Mouse (Mus musculus): ENCODE measurements around the gene Atpaf1. TPM values are rescaled to one million over a fixed set of nuclear protein-coding genes. Genes with fewer than 3 reads are reported as not detected.

Atpaf1 gene
- polyA plus RNA-seq, 1 experiment from 2014 or later: 59.7 TPM

DNA sequence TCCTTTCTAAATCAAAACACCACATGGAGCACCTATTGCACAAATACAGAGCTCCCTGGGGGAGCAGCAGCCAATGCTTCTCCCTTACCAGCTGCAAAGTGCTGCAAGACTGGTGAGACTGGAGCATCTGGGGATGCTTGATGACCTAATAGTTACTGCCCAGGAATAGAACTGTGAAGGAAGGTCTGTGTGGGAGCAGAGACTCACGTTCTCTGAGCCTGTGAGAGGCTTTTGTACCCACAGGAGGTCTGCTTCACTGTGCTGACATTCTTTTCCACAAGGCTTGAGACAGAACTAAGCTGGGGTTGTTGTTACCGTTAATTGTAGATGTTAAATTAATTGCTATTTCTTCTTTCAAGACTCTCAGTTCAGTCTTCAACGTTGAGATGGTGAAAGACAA is 6.3 kb downstream of the Atpaf1 start:
- peaks cover 1% of the 10 kb centered on the region for H3K4me1 ChIP-seq (ENCODE audit: insufficient read depth, low read length)
- H3K4me3 ChIP-seq (ENCODE audit: low read length): no peak overlapping the region
- no peak overlapping the region for H3K9ac ChIP-seq (replicated peaks; ENCODE audit: low read length)
- no peak overlapping the region for H3K4me2 ChIP-seq (replicated peaks; ENCODE audit: low read depth, low read length)
- H3K27me3 ChIP-seq (ENCODE audit: insufficient read depth, low read length): no peaks in the 10 kb centered on the region
- WGBS: 67% methylated on average over 3 of the region's 3 CpGs
- H3K9me3 ChIP-seq (ENCODE audit: low read length): no peaks in the 10 kb centered on the region
- no peak for ATAC-seq (ENCODE audit: low FRiP score, low TSS enrichment)
- peaks cover 41% of the 10 kb centered on the region for H3K36me3 ChIP-seq (ENCODE audit: insufficient read depth, low read length)
- no peak overlapping the region for H3K27ac ChIP-seq (ENCODE audit: low read length)

DNA sequence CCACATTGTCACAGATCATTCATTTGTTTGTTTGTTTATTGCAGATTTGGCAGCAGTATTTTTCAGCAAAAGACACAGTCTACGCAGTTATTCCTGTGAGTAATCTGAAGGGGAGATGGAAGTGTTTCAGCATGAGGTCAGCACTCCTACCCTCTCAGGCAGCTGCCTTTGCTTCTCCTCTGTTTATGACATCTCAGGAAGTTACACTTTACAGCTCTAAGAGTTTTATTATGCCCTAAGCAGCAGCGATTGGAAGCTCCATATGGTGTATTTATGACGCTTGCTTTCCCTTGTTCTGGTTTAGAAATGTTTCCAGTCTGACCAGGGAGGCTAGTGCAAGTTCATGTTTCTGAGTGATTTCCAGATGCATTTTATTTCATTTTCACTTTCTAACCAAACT is 10.7 kb downstream of the Atpaf1 start:
- Histone ChIP-seq H3K9ac (replicated peaks; ENCODE audit: low read length) (no peak overlapping the region), H3K4me2 (replicated peaks; ENCODE audit: low read depth, low read length) (no peak overlapping the region), H3K36me3 (ENCODE audit: insufficient read depth, low read length) (peaks cover 39% of the 10 kb centered on the region), H3K4me1 (ENCODE audit: insufficient read depth, low read length) (no peaks in the 10 kb centered on the region), H3K27me3 (ENCODE audit: insufficient read depth, low read length) (no peaks in the 10 kb centered on the region), H3K27ac (ENCODE audit: low read length) (no peak overlapping the region), H3K9me3 (ENCODE audit: low read length) (no peaks in the 10 kb centered on the region), H3K4me3 (ENCODE audit: low read length) (no peak overlapping the region)
- WGBS: 48% methylated on average over 3 of the region's 3 CpGs
- no peak for ATAC-seq (ENCODE audit: low FRiP score, low TSS enrichment)

DNA sequence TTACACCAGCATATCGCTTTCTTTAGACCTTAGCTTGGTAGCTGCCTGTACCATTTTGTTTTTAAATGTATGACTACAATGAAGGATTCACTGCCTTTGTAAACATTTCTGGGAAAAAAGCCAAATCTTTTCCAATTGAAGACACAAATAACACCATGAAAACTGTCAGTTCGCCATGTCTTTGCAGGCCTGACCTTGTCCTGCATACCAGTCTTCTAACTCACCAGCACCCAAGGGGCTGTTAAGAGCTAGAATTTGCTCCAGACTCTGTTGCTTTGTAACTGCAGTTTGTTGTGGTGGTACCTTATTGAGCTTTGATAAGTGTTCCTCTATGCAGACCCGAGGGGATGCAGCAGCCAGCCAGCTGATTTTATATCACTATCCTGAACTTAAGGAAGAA is 15.4 kb downstream of the Atpaf1 start:
- H3K4me1 ChIP-seq (ENCODE audit: insufficient read depth, low read length): no peaks in the 10 kb centered on the region
- H3K27me3 ChIP-seq (ENCODE audit: insufficient read depth, low read length): no peaks in the 10 kb centered on the region
- no peak overlapping the region for H3K4me3 ChIP-seq (ENCODE audit: low read length)
- WGBS: 85% methylated on average over 3 of the region's 3 CpGs
- H3K36me3 ChIP-seq (ENCODE audit: insufficient read depth, low read length): peaks cover 26% of the 10 kb centered on the region
- no peak overlapping the region for H3K4me2 ChIP-seq (replicated peaks; ENCODE audit: low read depth, low read length)
- no peak overlapping the region for H3K27ac ChIP-seq (ENCODE audit: low read length)
- H3K9ac ChIP-seq (replicated peaks; ENCODE audit: low read length): no peak overlapping the region
- H3K9me3 ChIP-seq (ENCODE audit: low read length): no peaks in the 10 kb centered on the region
- ATAC-seq (ENCODE audit: low FRiP score, low TSS enrichment): no peak

DNA sequence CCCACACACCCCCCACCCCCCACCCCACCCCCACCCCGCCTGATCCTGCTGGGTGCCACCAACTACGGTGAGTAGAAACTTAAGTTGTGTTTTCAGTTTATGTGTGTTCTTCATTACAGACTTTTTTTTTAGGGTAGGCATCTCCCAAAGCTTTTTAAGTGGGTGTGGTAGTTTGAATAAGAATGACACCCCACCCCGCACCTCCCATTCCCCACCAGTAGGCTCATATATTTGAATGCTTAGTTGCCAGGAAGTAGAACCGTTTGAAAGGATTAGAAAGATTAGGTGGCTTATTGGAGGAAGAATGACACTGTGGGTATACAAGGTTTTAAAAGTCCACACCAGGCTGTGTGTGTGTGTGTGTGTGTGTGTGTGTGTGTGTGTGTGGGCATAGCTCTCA is 27.7 kb downstream of the Atpaf1 start:
- no peaks in the 10 kb centered on the region for H3K4me1 ChIP-seq (ENCODE audit: insufficient read depth, low read length)
- WGBS: 90% methylated on average over 4 of the region's 4 CpGs
- no peak overlapping the region for H3K27ac ChIP-seq (ENCODE audit: low read length)
- no peak for ATAC-seq (ENCODE audit: low FRiP score, low TSS enrichment)
- H3K27me3 ChIP-seq (ENCODE audit: insufficient read depth, low read length): no peaks in the 10 kb centered on the region
- no peaks in the 10 kb centered on the region for H3K9me3 ChIP-seq (ENCODE audit: low read length)
- H3K36me3 ChIP-seq (ENCODE audit: insufficient read depth, low read length): peaks cover 15% of the 10 kb centered on the region; the same call in 1 of the 2 replicates
- no peak overlapping the region for H3K4me3 ChIP-seq (ENCODE audit: low read length)
- H3K9ac ChIP-seq (replicated peaks; ENCODE audit: low read length): no peak overlapping the region
- no peak overlapping the region for H3K4me2 ChIP-seq (replicated peaks; ENCODE audit: low read depth, low read length)

DNA sequence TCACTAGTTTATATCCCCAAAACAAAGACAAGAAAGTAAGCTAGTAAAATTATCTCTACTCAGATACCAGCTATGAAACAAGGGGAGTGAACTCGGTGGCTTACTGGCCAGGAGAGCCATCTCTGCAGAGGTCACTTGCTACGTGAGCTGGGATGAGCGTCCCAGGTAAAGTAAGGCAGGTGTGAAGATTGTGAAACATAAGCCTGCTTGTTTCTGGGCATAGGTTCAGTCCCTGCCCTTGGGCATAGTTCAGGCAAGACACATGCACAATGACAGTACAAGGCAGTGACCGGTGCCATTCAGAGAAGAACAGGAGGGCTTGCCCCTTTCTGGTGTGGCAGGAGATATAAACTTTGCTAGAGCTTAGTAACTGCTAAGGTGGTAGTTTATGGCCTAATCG is 31.0 kb downstream of the Atpaf1 start:
- no peaks in the 10 kb centered on the region for H3K27me3 ChIP-seq (ENCODE audit: insufficient read depth, low read length)
- H3K27ac ChIP-seq (ENCODE audit: low read length): no peak overlapping the region
- no peak for ATAC-seq (ENCODE audit: low FRiP score, low TSS enrichment)
- H3K9me3 ChIP-seq (ENCODE audit: low read length): no peaks in the 10 kb centered on the region
- no peak overlapping the region for H3K4me2 ChIP-seq (replicated peaks; ENCODE audit: low read depth, low read length)
- no peak overlapping the region for H3K4me3 ChIP-seq (ENCODE audit: low read length)
- H3K36me3 ChIP-seq (ENCODE audit: insufficient read depth, low read length): peaks cover 15% of the 10 kb centered on the region; the same call in 1 of the 2 replicates
- no peak overlapping the region for H3K9ac ChIP-seq (replicated peaks; ENCODE audit: low read length)
- WGBS: 91% methylated on average over 5 of the region's 5 CpGs
- no peaks in the 10 kb centered on the region for H3K4me1 ChIP-seq (ENCODE audit: insufficient read depth, low read length)

DNA sequence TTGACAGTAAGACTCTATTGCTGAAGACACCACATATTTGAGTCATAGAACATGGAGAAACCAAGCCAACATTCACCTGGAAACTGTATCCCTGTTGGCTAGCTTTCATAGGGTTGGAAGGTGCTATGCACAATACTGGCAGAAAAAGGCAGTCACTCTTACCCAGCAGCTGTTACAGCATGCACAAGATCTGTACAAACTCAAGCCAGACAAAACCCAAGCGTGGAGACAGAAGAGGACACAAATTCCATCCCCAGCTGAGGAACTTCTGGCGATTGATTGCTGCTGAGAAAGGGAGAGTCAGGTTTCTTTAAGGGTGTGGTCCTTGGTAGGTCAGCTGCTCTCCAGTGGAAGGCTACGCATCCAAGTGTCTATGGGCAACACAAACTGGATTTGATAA is 35.6 kb downstream of the Atpaf1 start:
- Histone ChIP-seq H3K9ac (replicated peaks; ENCODE audit: low read length) (no peak overlapping the region), H3K4me1 (ENCODE audit: insufficient read depth, low read length) (no peaks in the 10 kb centered on the region), H3K27ac (ENCODE audit: low read length) (no peak overlapping the region), H3K9me3 (ENCODE audit: low read length) (no peaks in the 10 kb centered on the region), H3K4me2 (replicated peaks; ENCODE audit: low read depth, low read length) (no peak overlapping the region), H3K36me3 (ENCODE audit: insufficient read depth, low read length) (0 out of 2 replicates have a peak, but pooled peaks cover 4% of the 10 kb centered on the region), H3K4me3 (ENCODE audit: low read length) (no peak overlapping the region), H3K27me3 (ENCODE audit: insufficient read depth, low read length) (no peaks in the 10 kb centered on the region)
- 59% methylated on average over 3 of the region's 3 CpGs for WGBS
- ATAC-seq (ENCODE audit: low FRiP score, low TSS enrichment): no peak

DNA sequence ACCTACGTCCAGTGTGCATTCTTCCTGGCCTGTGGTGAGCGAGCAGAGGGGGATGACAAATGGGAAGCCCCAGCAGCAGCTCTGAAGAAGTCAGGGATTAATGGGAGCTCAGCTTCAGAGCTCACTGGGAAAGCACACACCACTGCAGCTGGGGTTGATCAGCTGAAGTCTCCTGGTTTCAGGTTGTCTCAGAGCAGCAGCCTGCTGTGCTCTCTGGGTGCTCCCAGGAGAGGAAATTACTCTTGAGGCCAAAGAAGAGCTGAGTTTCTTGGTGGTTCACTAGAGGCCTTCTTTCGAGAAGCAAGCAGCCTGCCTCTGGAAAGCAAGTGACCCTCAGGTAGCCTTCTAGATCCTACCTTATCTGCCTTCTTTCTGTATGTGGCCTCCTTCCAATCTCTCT is 36.3 kb downstream of the Atpaf1 start:
- H3K4me3 ChIP-seq (ENCODE audit: low read length): no peak overlapping the region
- no peaks in the 10 kb centered on the region for H3K27me3 ChIP-seq (ENCODE audit: insufficient read depth, low read length)
- no peaks in the 10 kb centered on the region for H3K4me1 ChIP-seq (ENCODE audit: insufficient read depth, low read length)
- no peaks in the 10 kb centered on the region for H3K9me3 ChIP-seq (ENCODE audit: low read length)
- WGBS: 66% methylated on average over 3 of the region's 3 CpGs
- no peak overlapping the region for H3K4me2 ChIP-seq (replicated peaks; ENCODE audit: low read depth, low read length)
- H3K9ac ChIP-seq (replicated peaks; ENCODE audit: low read length): no peak overlapping the region
- no peak for ATAC-seq (ENCODE audit: low FRiP score, low TSS enrichment)
- H3K27ac ChIP-seq (ENCODE audit: low read length): no peak overlapping the region
- no peaks in the 10 kb centered on the region for H3K36me3 ChIP-seq (ENCODE audit: insufficient read depth, low read length)

DNA sequence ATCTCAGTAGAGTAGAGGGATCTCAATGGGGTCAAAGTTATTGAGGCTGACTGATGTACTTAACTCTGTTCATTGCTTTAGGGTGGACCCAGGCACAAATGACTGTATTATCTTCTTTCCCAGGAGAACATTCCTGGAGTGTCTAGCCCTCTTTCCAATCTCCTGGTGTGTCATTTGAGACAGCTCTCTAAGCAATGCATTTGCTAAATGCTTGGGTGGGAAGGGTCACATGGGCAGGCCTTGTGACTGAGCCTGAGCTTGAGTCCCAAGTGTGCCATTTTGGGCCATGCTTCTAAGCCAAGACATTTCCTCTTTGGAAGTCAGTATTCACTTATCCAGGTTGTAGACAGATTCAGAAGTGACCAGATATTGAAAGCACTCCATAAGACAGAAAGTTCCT is 36.8 kb downstream of the Atpaf1 start:
- no peak overlapping the region for H3K4me3 ChIP-seq (ENCODE audit: low read length)
- no peak overlapping the region for H3K27ac ChIP-seq (ENCODE audit: low read length)

DNA sequence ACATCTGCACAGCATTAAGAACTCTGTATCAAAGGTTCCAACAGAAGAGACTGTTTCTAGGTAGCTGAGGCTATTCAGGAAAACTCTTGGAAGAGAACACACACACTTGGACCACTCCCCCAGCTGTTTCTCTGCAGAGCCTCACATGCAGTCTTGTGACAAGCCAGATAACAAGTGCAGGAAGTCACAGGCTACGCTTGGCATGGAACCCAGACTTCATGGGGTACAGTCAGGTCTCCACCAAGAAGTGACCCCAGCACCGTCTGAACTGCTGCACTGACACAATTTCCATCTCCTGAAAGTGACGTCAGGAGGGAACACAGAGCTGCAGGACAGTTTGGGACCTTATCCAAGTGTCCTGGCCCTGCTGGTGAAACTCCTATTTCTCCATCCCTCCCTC is 37.3 kb downstream of the Atpaf1 start:
- Histone ChIP-seq H3K27ac (ENCODE audit: low read length) (no peak overlapping the region), H3K9ac (replicated peaks; ENCODE audit: low read length) (no peak overlapping the region), H3K9me3 (ENCODE audit: low read length) (no peaks in the 10 kb centered on the region), H3K4me1 (ENCODE audit: insufficient read depth, low read length) (0 out of 2 replicates have a peak, but pooled peaks cover under 1% of the 10 kb centered on the region), H3K4me3 (ENCODE audit: low read length) (no peak overlapping the region), H3K27me3 (ENCODE audit: insufficient read depth, low read length) (no peaks in the 10 kb centered on the region), H3K36me3 (ENCODE audit: insufficient read depth, low read length) (no peaks in the 10 kb centered on the region), H3K4me2 (replicated peaks; ENCODE audit: low read depth, low read length) (no peak overlapping the region)
- ATAC-seq (ENCODE audit: low FRiP score, low TSS enrichment): no peak
- WGBS: 61% methylated on average over 3 of the region's 3 CpGs

More for the DNA sequence above, 36.8 kb downstream of the Atpaf1 start:
- Histone ChIP-seq H3K9ac (replicated peaks; ENCODE audit: low read length) (no peak overlapping the region), H3K4me1 (ENCODE audit: insufficient read depth, low read length) (no peaks in the 10 kb centered on the region), H3K9me3 (ENCODE audit: low read length) (no peaks in the 10 kb centered on the region), H3K4me2 (replicated peaks; ENCODE audit: low read depth, low read length) (no peak overlapping the region), H3K27me3 (ENCODE audit: insufficient read depth, low read length) (no peaks in the 10 kb centered on the region), H3K36me3 (ENCODE audit: insufficient read depth, low read length) (no peaks in the 10 kb centered on the region)
- ATAC-seq (ENCODE audit: low FRiP score, low TSS enrichment): no peak

DNA sequence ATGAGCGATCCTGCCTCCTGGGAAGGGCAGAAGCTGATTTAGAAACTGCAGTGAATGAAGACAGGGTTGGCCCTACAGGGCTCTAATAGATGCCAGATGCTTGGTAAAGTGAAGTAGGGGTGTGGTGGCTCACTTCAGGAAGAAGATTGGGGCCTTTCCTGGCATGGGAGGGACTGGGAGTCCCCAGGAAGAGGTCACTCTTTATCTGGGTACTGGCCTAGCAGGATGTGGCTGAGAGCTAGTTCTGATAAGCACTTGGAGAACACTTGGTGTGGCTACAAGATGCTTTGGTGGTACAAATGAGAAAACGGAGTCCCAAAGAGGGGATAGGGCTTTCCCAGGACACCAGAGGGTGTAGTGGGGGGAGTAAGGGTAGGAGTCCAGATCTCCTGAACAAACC is 39.6 kb downstream of the Atpaf1 start:
- H3K27ac ChIP-seq (ENCODE audit: low read length): no peak overlapping the region
- H3K4me1 ChIP-seq (ENCODE audit: insufficient read depth, low read length): peaks cover 13% of the 10 kb centered on the region
- no peaks in the 10 kb centered on the region for H3K27me3 ChIP-seq (ENCODE audit: insufficient read depth, low read length)
- no peaks in the 10 kb centered on the region for H3K9me3 ChIP-seq (ENCODE audit: low read length)
- H3K4me3 ChIP-seq (ENCODE audit: low read length): no peak overlapping the region
- no peak for ATAC-seq (ENCODE audit: low FRiP score, low TSS enrichment)
- WGBS: 85% methylated on average over 2 of the region's 2 CpGs
- no peaks in the 10 kb centered on the region for H3K36me3 ChIP-seq (ENCODE audit: insufficient read depth, low read length)
- no peak overlapping the region for H3K4me2 ChIP-seq (replicated peaks; ENCODE audit: low read depth, low read length)
- no peak overlapping the region for H3K9ac ChIP-seq (replicated peaks; ENCODE audit: low read length)

DNA sequence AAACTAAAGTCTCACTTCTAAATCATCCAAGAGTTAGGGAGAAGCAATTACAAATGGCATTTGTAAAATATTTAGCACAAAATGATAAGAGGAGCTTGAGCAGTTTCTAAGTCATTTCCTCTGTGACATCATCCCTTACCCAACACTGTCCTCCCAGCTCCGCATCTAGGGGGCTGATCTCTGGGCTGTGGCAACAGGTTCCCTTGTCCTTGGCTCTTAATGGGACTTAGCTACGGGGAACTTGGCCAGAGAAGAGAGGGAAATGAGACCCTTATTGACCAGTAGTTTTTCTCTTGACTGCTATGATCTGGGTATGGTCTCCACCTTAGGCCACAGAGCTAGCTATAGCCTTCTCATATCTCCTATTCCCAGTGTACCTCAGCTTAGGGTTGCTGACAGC is 40.7 kb downstream of the Atpaf1 start:
- peaks cover 13% of the 10 kb centered on the region for H3K4me1 ChIP-seq (ENCODE audit: insufficient read depth, low read length)
- no peaks in the 10 kb centered on the region for H3K27me3 ChIP-seq (ENCODE audit: insufficient read depth, low read length)
- no peak for ATAC-seq (ENCODE audit: low FRiP score, low TSS enrichment)
- no peak overlapping the region for H3K9ac ChIP-seq (replicated peaks; ENCODE audit: low read length)
- no peaks in the 10 kb centered on the region for H3K36me3 ChIP-seq (ENCODE audit: insufficient read depth, low read length)
- H3K9me3 ChIP-seq (ENCODE audit: low read length): no peaks in the 10 kb centered on the region
- 98% methylated on average over 2 of the region's 2 CpGs for WGBS
- H3K4me3 ChIP-seq (ENCODE audit: low read length): no peak overlapping the region
- no peak overlapping the region for H3K4me2 ChIP-seq (replicated peaks; ENCODE audit: low read depth, low read length)
- H3K27ac ChIP-seq (ENCODE audit: low read length): no peak overlapping the region
